In the genomic region with DNA sequence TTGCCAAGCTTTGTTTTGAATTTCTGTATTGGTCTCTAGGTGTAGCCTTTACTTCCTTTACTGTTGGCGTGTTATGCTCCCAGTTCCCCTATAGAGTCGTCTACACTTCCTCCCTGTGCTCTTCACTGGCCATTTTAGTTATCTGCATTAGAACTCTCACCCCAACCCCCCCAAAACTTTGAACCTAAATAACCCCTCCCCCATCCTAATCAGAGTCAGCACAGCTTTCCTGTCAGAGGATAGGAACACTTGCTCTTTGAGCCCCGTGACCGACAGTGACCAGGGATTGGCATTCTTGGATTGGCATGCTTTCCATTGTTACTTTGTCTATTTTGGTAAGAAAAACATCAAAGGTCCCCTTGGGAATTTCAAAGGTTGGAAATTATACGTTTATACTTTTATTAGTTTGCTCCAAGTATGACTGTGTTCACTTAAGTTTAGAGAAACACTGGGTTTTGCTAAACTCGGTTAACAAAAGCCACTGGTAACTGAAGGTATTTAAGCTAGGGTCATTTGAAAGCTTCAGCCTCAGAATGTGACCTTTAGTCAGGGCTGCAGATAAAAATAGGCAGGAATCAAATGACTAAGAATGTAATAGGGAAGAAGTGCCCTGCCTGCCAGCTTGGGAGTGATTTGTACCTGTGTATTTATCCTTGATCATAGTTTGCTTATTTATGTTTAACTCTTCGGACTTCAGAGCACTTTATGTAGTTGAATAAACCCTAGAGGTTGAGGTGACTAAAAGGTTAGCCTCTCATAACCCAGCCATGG, we compare ENCODE assay signal across 8 mouse cellular contexts. TPM values are rescaled to one million over a fixed set of nuclear protein-coding genes. Genes with fewer than 3 reads are reported as not detected.
DNase-seq lines count a peak whose midpoint lies in the region; ATAC-seq lines count a peak whose summit lies in the region.

No protein-coding gene starts in this region.

- peaks cover 31% of the 10 kb centered on the region for H3K36me3 ChIP-seq in lung, embryonic 16.5 days (ENCODE audit: control insufficient read depth, insufficient read depth, low read length)
- peaks cover 53% of the 10 kb centered on the region for H3K36me3 ChIP-seq in heart, embryonic 10.5 days
- H3K36me3 ChIP-seq in limb, embryonic 13.5 days: peaks cover 56% of the 10 kb centered on the region
- peaks cover 16% of the 10 kb centered on the region; the same call in 1 of the 2 replicates for H3K36me3 ChIP-seq in stomach, embryonic 15.5 days

- no peak for DNase-seq in lung, postnatal 25 days (ENCODE audit: low spot score)
- no peak for DNase-seq in heart, embryonic 10.5 days (ENCODE audit: low spot score)
- DNase-seq in left cerebral cortex, postnatal 36 days (ENCODE audit: low spot score in 2 of 2): no peak
- DNase-seq in cerebellum, adult 18-20 months: no peak

- peaks cover 48% of the 10 kb centered on the region for H3K4me1 ChIP-seq in lung, embryonic 16.5 days (replicated peaks; ENCODE audit: control insufficient read depth, insufficient read depth, low read length)
- peaks cover 61% of the 10 kb centered on the region for H3K4me1 ChIP-seq in heart, embryonic 10.5 days
- peaks cover 62% of the 10 kb centered on the region for H3K4me1 ChIP-seq in limb, embryonic 13.5 days
- H3K4me1 ChIP-seq in stomach, embryonic 15.5 days: peaks cover 41% of the 10 kb centered on the region

- no peak overlapping the region for H3K9ac ChIP-seq in lung, embryonic 16.5 days (ENCODE audit: low read length)
- H3K9ac ChIP-seq in limb, embryonic 13.5 days: no peak overlapping the region
- no peak overlapping the region for H3K9ac ChIP-seq in stomach, embryonic 15.5 days

- peak overlapping the region; percentile 2; the same call in 1 of the 2 replicates for H3K27ac ChIP-seq in lung, embryonic 16.5 days (ENCODE audit: low read length)
- H3K27ac ChIP-seq in heart, embryonic 10.5 days: peak overlapping the region; percentile 98
- no peak overlapping the region for H3K27ac ChIP-seq in limb, embryonic 13.5 days
- H3K27ac ChIP-seq in stomach, embryonic 15.5 days: peak overlapping the region; percentile 0; the same call in 1 of the 2 replicates

- intact Hi-C loops in left cerebral cortex, postnatal 36 days (cut with DNase I): no loop called here

- WGBS in lung, embryonic 16.5 days: 19% methylated on average over 7 of the region's 7 CpGs
- 20% methylated on average over 7 of the region's 7 CpGs for WGBS in heart, embryonic 10.5 days
- 63% methylated on average over 7 of the region's 7 CpGs for WGBS in limb, embryonic 13.5 days
- 29% methylated on average over 7 of the region's 7 CpGs for WGBS in stomach, embryonic 15.5 days

- no peak for ATAC-seq in lung, embryonic 16.5 days (ENCODE audit: low read depth)
- ATAC-seq in limb, embryonic 13.5 days (ENCODE audit: low FRiP score, low read depth): no peak
- no peak for ATAC-seq in stomach, embryonic 15.5 days (ENCODE audit: insufficient read depth, low FRiP score, low read depth)
- no peak for ATAC-seq in erythroid progenitor cell, adult 5-6 weeks (replicated peaks; ENCODE audit: low FRiP score, poor library complexity, severe bottlenecking)

- no peaks in the 10 kb centered on the region for H3K27me3 ChIP-seq in lung, embryonic 16.5 days (ENCODE audit: control insufficient read depth, insufficient read depth, low read depth, low read length)
- H3K27me3 ChIP-seq in heart, embryonic 10.5 days (ENCODE audit: insufficient read depth, poor library complexity, severe bottlenecking): no peaks in the 10 kb centered on the region
- H3K27me3 ChIP-seq in limb, embryonic 13.5 days: no peaks in the 10 kb centered on the region
- H3K27me3 ChIP-seq in stomach, embryonic 15.5 days (replicated peaks): no peaks in the 10 kb centered on the region

- H3K4me3 ChIP-seq in lung, embryonic 16.5 days (ENCODE audit: low read length): peak overlapping the region; percentile 13
- peak overlapping the region; percentile 97 for H3K4me3 ChIP-seq in heart, embryonic 10.5 days
- peak overlapping the region; percentile 9; the same call in 1 of the 2 replicates for H3K4me3 ChIP-seq in limb, embryonic 13.5 days
- H3K4me3 ChIP-seq in stomach, embryonic 15.5 days (replicated peaks): peak overlapping the region; percentile 0; the same call in 1 of the 2 replicates

- no peaks in the 10 kb centered on the region for H3K9me3 ChIP-seq in lung, embryonic 16.5 days (ENCODE audit: control insufficient read depth, low read length)
- no peaks in the 10 kb centered on the region for H3K9me3 ChIP-seq in heart, embryonic 10.5 days
- no peaks in the 10 kb centered on the region for H3K9me3 ChIP-seq in limb, embryonic 13.5 days
- H3K9me3 ChIP-seq in stomach, embryonic 15.5 days: no peaks in the 10 kb centered on the region

- peak overlapping the region; percentile 50 for H3K4me2 ChIP-seq in lung, embryonic 16.5 days (ENCODE audit: low read depth, low read length)
- H3K4me2 ChIP-seq in limb, embryonic 13.5 days (replicated peaks): peak overlapping the region; percentile 34
- H3K4me2 ChIP-seq in stomach, embryonic 15.5 days: peak overlapping the region; percentile 67

RNA-seq across cellular contexts. Expression of a gene that starts 3.5 kb away (rescaled TPM):
- polyA plus RNA-seq in lung, embryonic 16.5 days (2015; fragmentation: Nextera tagmentation; extraction: Ambion mirVana): 23.1 and 31.7 TPM in 2 replicates
- 37.7 and 50.2 TPM in 2 replicates for polyA plus RNA-seq in heart, embryonic 10.5 days (2016; fragmentation: Nextera tagmentation; extraction: Ambion mirVana)
- 42.3 and 43.4 TPM in 2 replicates for polyA plus RNA-seq in limb, embryonic 13.5 days (2015; fragmentation: Nextera tagmentation; extraction: Ambion mirVana)
- 54.1 and 57.7 TPM in 2 replicates for polyA plus RNA-seq in stomach, embryonic 15.5 days (2015; fragmentation: Nextera tagmentation; extraction: Ambion mirVana)
- total RNA-seq in left cerebral cortex, postnatal 36 days (2021): 10 to 100 TPM; 49.9 to 56.5 TPM
- total RNA-seq in erythroid progenitor cell, adult 5-6 weeks (2015; ENCODE audit: low replicate concordance): 161 and 212 TPM in 2 replicates
- total RNA-seq in erythroid progenitor cell, adult 5-6 weeks (2017; ENCODE audit: low replicate concordance): 104 and 138 TPM in 2 replicates

RNA-seq across cellular contexts. Expression of a gene that starts 25.6 kb away (rescaled TPM):
- 4.4 and 5.5 TPM in 2 replicates for polyA plus RNA-seq in lung, embryonic 16.5 days (2015; fragmentation: Nextera tagmentation; extraction: Ambion mirVana)
- 4.2 and 5.7 TPM in 2 replicates for polyA plus RNA-seq in heart, embryonic 10.5 days (2016; fragmentation: Nextera tagmentation; extraction: Ambion mirVana)
- polyA plus RNA-seq in limb, embryonic 13.5 days (2015; fragmentation: Nextera tagmentation; extraction: Ambion mirVana): 2.7 and 4.1 TPM in 2 replicates
- polyA plus RNA-seq in stomach, embryonic 15.5 days (2015; fragmentation: Nextera tagmentation; extraction: Ambion mirVana): 3.8 and 7.3 TPM in 2 replicates
- 1 to 10 TPM; 4.2 to 4.9 TPM for total RNA-seq in left cerebral cortex, postnatal 36 days (2021)
- 0.84 TPM in 1 of 2 replicates, not detected in the other for total RNA-seq in erythroid progenitor cell, adult 5-6 weeks (2015; ENCODE audit: low replicate concordance)
- total RNA-seq in erythroid progenitor cell, adult 5-6 weeks (2017; ENCODE audit: low replicate concordance): 0.39 and 1.2 TPM in 2 replicates

RNA-seq across cellular contexts. Expression of a gene that starts 37.3 kb away (rescaled TPM):
- 61.6 and 65.0 TPM in 2 replicates for polyA plus RNA-seq in lung, embryonic 16.5 days (2015; fragmentation: Nextera tagmentation; extraction: Ambion mirVana)
- 59.3 and 67.2 TPM in 2 replicates for polyA plus RNA-seq in heart, embryonic 10.5 days (2016; fragmentation: Nextera tagmentation; extraction: Ambion mirVana)
- polyA plus RNA-seq in limb, embryonic 13.5 days (2015; fragmentation: Nextera tagmentation; extraction: Ambion mirVana): 86.8 and 91.5 TPM in 2 replicates
- polyA plus RNA-seq in stomach, embryonic 15.5 days (2015; fragmentation: Nextera tagmentation; extraction: Ambion mirVana): 65.6 and 71.0 TPM in 2 replicates
- 100 to 1,000 TPM; 361 to 394 TPM for total RNA-seq in left cerebral cortex, postnatal 36 days (2021)
- total RNA-seq in erythroid progenitor cell, adult 5-6 weeks (2015; ENCODE audit: low replicate concordance): 65.4 and 75.3 TPM in 2 replicates
- total RNA-seq in erythroid progenitor cell, adult 5-6 weeks (2017; ENCODE audit: low replicate concordance): 117 and 119 TPM in 2 replicates

Comparison
In these comparisons a context has a peak if more than half of its experiments do, and no peak if none do; other contexts are left out.
1. H3K4me3 ChIP-seq: peak in every context shown above with its lines; median percentile 97 in heart, embryonic 10.5 days; 13 in lung, embryonic 16.5 days; 9 in limb, embryonic 13.5 days; 0 in stomach, embryonic 15.5 days.